Comparison of ENCODE assay signal across 9 mouse cellular contexts in genomic region chr10:111422057-111422456, GRCm38 (mm10). TPM values are rescaled to one million over a fixed set of nuclear protein-coding genes. Genes with fewer than 3 reads are reported as not detected.
A peak's percentile ranks its signal among the peaks of the same experiment; 100 is the strongest.
DNase-seq lines count a peak whose midpoint lies in the region; ATAC-seq and TF ChIP-seq lines count a peak whose summit lies in the region.
"Had no signal": no experiment of that assay in that cellular context is flagged by ENCODE, and none has a peak within 500 bp of the region (broad histone marks: within the 10 kb centered on the region; RNA-seq: fewer than 3 reads in every experiment).

No protein-coding gene starts in this region.

- H3K9ac ChIP-seq in MEL (ENCODE audit: control insufficient read depth, low read depth, low read length, poor library complexity, severe bottlenecking), result no peak overlapping the region
- H3K9ac ChIP-seq in hindbrain, embryonic 16.5 days (ENCODE audit: low read depth, low read length), result no peak overlapping the region
- no peak overlapping the region for H3K9ac ChIP-seq in midbrain, embryonic 14.5 days (replicated peaks; ENCODE audit: low read length)
- H3K9ac ChIP-seq: limb, embryonic 15.5 days had no signal

- DNase-seq in CD4-positive, CD25-positive, alpha-beta regulatory T cell, adult 2 months (ENCODE audit: low read depth, low spot score), result peak; percentile 36
- peak; percentile 16 for DNase-seq in MEL (ENCODE audit: low read depth, low spot score)
- peak; percentile 47 for DNase-seq in midbrain, embryonic 14.5 days
- no peak for DNase-seq in urinary bladder, postnatal 10 days (ENCODE audit: low spot score)
- no peak for DNase-seq in right cerebral cortex, adult 2 months (ENCODE audit: low spot score in 2 of 2)
- no peak for DNase-seq in kidney, postnatal 25 days

- H3K9me3 ChIP-seq in MEL (replicated peaks; ENCODE audit: insufficient read depth, low read length), result no peaks in the 10 kb centered on the region
- H3K9me3 ChIP-seq in hindbrain, embryonic 16.5 days (ENCODE audit: control insufficient read depth, low read length), result no peaks in the 10 kb centered on the region
- no peaks in the 10 kb centered on the region for H3K9me3 ChIP-seq in midbrain, embryonic 14.5 days (ENCODE audit: control insufficient read depth, low read length)
- H3K9me3 ChIP-seq: limb, embryonic 15.5 days had no signal

- TF ChIP-seq POLR2A in MEL (IDR thresholded peaks at IDR 0.05; ENCODE audit: control insufficient read depth in 1 of 2, insufficient read depth in 1 of 2, low read depth in 1 of 2, low read length in 2 of 2, poor library complexity in 1 of 2), result no peak

- no peak for TF ChIP-seq CTCF in MEL (IDR thresholded peaks at IDR 0.05 in 2 of 3, conservative IDR thresholded peaks at IDR 0.05 in 1 of 3; ENCODE audit: control insufficient read depth in 1 of 3, insufficient read depth in 1 of 3, low read depth in 2 of 3, low read length in 3 of 3, poor library complexity in 1 of 3, severe bottlenecking in 1 of 3)

- no peak for TF ChIP-seq RAD21 in MEL (IDR thresholded peaks at IDR 0.05; ENCODE audit: low read depth, low read length)

- no peak overlapping the region for H3K27ac ChIP-seq in MEL (ENCODE audit: control insufficient read depth, low read depth, low read length)
- no peak overlapping the region for H3K27ac ChIP-seq in hindbrain, embryonic 16.5 days (ENCODE audit: low read depth, low read length)
- H3K27ac ChIP-seq in midbrain, embryonic 14.5 days (replicated peaks; ENCODE audit: low read depth, low read length), result no peak overlapping the region
- H3K27ac ChIP-seq: limb, embryonic 15.5 days had no signal

- peaks cover 0 to 2% of the 10 kb centered on the region in 2 experiments; a peak in 2 of 4 replicates for H3K36me3 ChIP-seq in MEL (ENCODE audit: control insufficient read depth in 1 of 2, insufficient read depth in 2 of 2, low read length in 2 of 2)
- H3K36me3 ChIP-seq in hindbrain, embryonic 16.5 days (ENCODE audit: control insufficient read depth, insufficient read depth, low read length), result no peaks in the 10 kb centered on the region
- no peaks in the 10 kb centered on the region for H3K36me3 ChIP-seq in midbrain, embryonic 14.5 days (ENCODE audit: control insufficient read depth, insufficient read depth, low read length)
- H3K36me3 ChIP-seq: limb, embryonic 15.5 days had no signal

- no peak overlapping the region for H3K4me3 ChIP-seq in MEL (ENCODE audit: control insufficient read depth in 1 of 2, insufficient read depth in 1 of 2, low read depth in 2 of 2, low read length in 2 of 2)
- no peak overlapping the region for H3K4me3 ChIP-seq in hindbrain, embryonic 16.5 days (ENCODE audit: low read length)
- H3K4me3 ChIP-seq in midbrain, embryonic 14.5 days (replicated peaks; ENCODE audit: low read depth, low read length), result no peak overlapping the region

- WGBS in hindbrain, embryonic 16.5 days, result 13% methylated on average over 6 of the region's 6 CpGs
- WGBS in midbrain, embryonic 14.5 days, result 3% methylated on average over 6 of the region's 6 CpGs

- peak overlapping the region; percentile 19 for H3K4me2 ChIP-seq in hindbrain, embryonic 16.5 days (ENCODE audit: low read length)
- peak overlapping the region; percentile 35 for H3K4me2 ChIP-seq in midbrain, embryonic 14.5 days (ENCODE audit: low read length)

- ATAC-seq in hindbrain, embryonic 16.5 days, result no peak
- peak; percentile 35; the same call in 1 of the 2 replicates for ATAC-seq in midbrain, embryonic 14.5 days (ENCODE audit: low FRiP score, low TSS enrichment)
- no peak for ATAC-seq in megakaryocyte-erythroid progenitor cell, adult 5-6 weeks (replicated peaks; ENCODE audit: low FRiP score, low TSS enrichment, poor library complexity, severe bottlenecking)

- H3K4me1 ChIP-seq in MEL (ENCODE audit: control insufficient read depth in 1 of 2, insufficient read depth in 2 of 2, low read length in 2 of 2), result peaks cover 0 to 15% of the 10 kb centered on the region in 2 experiments; a peak in 2 of 4 replicates
- peaks cover 10% of the 10 kb centered on the region for H3K4me1 ChIP-seq in hindbrain, embryonic 16.5 days (ENCODE audit: control insufficient read depth, insufficient read depth, low read depth, low read length)
- peaks cover 20% of the 10 kb centered on the region for H3K4me1 ChIP-seq in midbrain, embryonic 14.5 days (ENCODE audit: control insufficient read depth, insufficient read depth, low read length)

- no peak for TF ChIP-seq EP300 in MEL (IDR thresholded peaks at IDR 0.05; ENCODE audit: low read depth in 1 of 2, low read length in 2 of 2)

- no peaks in the 10 kb centered on the region for H3K79me2 ChIP-seq in MEL (ENCODE audit: control insufficient read depth, insufficient read depth, low read length, poor library complexity)

- no peaks in the 10 kb centered on the region for H3K27me3 ChIP-seq in MEL (ENCODE audit: control insufficient read depth in 1 of 2, insufficient read depth in 2 of 2, low read length in 2 of 2)
- H3K27me3 ChIP-seq in hindbrain, embryonic 16.5 days (replicated peaks; ENCODE audit: control insufficient read depth, insufficient read depth, low read length), result no peaks in the 10 kb centered on the region
- H3K27me3 ChIP-seq in midbrain, embryonic 14.5 days (ENCODE audit: control insufficient read depth, insufficient read depth, low read length), result no peaks in the 10 kb centered on the region
- H3K27me3 ChIP-seq: limb, embryonic 15.5 days had no signal

TF ChIP-seq in MEL, 35 proteins besides CTCF, POLR2A, EP300 and RAD21:
- no peak for TF ChIP-seq UBTF (IDR thresholded peaks at IDR 0.05; ENCODE audit: borderline replicate concordance, insufficient read depth, low read depth, low read length)
- TF ChIP-seq TCF12 (IDR thresholded peaks at IDR 0.05; ENCODE audit: low read depth, low read length), result no peak
- no peak for TF ChIP-seq MYC (IDR thresholded peaks at IDR 0.05; ENCODE audit: low read depth, low read length)
- no peak for TF ChIP-seq BHLHE40 (IDR thresholded peaks at IDR 0.05; ENCODE audit: borderline replicate concordance, low read depth, low read length)
- TF ChIP-seq E2F4 (IDR thresholded peaks at IDR 0.05; ENCODE audit: borderline replicate concordance, low read depth, low read length), result no peak
- TF ChIP-seq JUND (IDR thresholded peaks at IDR 0.05; ENCODE audit: low read depth, low read length), result no peak
- no peak for TF ChIP-seq MAFK (IDR thresholded peaks at IDR 0.05; ENCODE audit: borderline replicate concordance, low read depth, low read length)
- no peak for TF ChIP-seq HCFC1 (IDR thresholded peaks at IDR 0.05; ENCODE audit: low read depth, low read length)
- TF ChIP-seq ZNF384 (IDR thresholded peaks at IDR 0.05; ENCODE audit: low read depth, low read length), result no peak
- no peak for TF ChIP-seq ZMIZ1 (IDR thresholded peaks at IDR 0.05; ENCODE audit: low read depth, low read length)
- TF ChIP-seq TBP (IDR thresholded peaks at IDR 0.05; ENCODE audit: low read depth, low read length), result no peak
- no peak for TF ChIP-seq GATA1 (IDR thresholded peaks at IDR 0.05; ENCODE audit: low read depth, low read length)
- no peak for TF ChIP-seq RCOR1 (IDR thresholded peaks at IDR 0.05; ENCODE audit: low read depth, low read length)
- TF ChIP-seq MXI1 (IDR thresholded peaks at IDR 0.05; ENCODE audit: low read depth, low read length), result no peak

RNA-seq across cellular contexts. Expression of gene Nap1l1, which starts 51.0 kb away (rescaled TPM):
- total RNA-seq in MEL (2012; rRNA removed), result 183 and 220 TPM in 2 replicates
- polyA plus RNA-seq in MEL (2012; ENCODE audit: insufficient read depth in 1 of 2, insufficient read length in 2 of 2, low read depth in 1 of 2, low replicate concordance in 2 of 2, missing spikeins in 1 of 2), result 100 to 1,000 TPM; 296 to 591 TPM
- polyA plus RNA-seq in hindbrain, embryonic 16.5 days (2015; fragmentation: Nextera tagmentation; extraction: Ambion mirVana), result 147 and 161 TPM in 2 replicates
- 182 and 206 TPM in 2 replicates for polyA plus RNA-seq in midbrain, embryonic 14.5 days (2014; fragmentation: Nextera tagmentation; extraction: Ambion mirVana)
- 549 and 560 TPM in 2 replicates for total RNA-seq in megakaryocyte-erythroid progenitor cell, adult 5-6 weeks (2014; fragmentation: Nextera tagmentation)
- 733 and 821 TPM in 2 replicates for total RNA-seq in megakaryocyte-erythroid progenitor cell, adult 5-6 weeks (2017)

Comparison
In these comparisons a context has a peak if more than half of its experiments do, and no peak if none do; other contexts are left out.
1. DNase-seq: peak in CD4-positive, CD25-positive, alpha-beta regulatory T cell, adult 2 months (single experiment), MEL (single experiment) and midbrain, embryonic 14.5 days (single experiment); none in urinary bladder, postnatal 10 days (single experiment), right cerebral cortex, adult 2 months (0 of 2) and kidney, postnatal 25 days (0 of 2).